Mouse (Mus musculus) large intestine, adult 2 months (tissue): ENCODE results near the gene Erf. TPM values are rescaled to one million over a fixed set of nuclear protein-coding genes. Genes with fewer than 3 reads are reported as not detected.

Experiments
- DNase-seq: peaks from one replicate; pipeline ENCODE4 v3.0.0-alpha.2; 2012; ENCODE audit warnings: low read depth, low spot score
- WGBS: fragments of 180-500 bp; shearing (Covaris S2); methylation state at CpG from one replicate; pipeline ENCODE4 v1.1.7; 2018; 5-methylcytosine and 5-hydroxymethylcytosine counted together
- polyA plus RNA-seq: library from polyadenylated mRNA; depleted of rRNA; stranded (reverse); fragments of >200 nt; gene quantifications from 2 replicates; pipeline ENCODE4 v1.2.3, GENCODE M21; 2012; rRNA removed

Erf gene
- polyA plus RNA-seq = 15.3 and 19.4 TPM in 2 replicates

DNA sequence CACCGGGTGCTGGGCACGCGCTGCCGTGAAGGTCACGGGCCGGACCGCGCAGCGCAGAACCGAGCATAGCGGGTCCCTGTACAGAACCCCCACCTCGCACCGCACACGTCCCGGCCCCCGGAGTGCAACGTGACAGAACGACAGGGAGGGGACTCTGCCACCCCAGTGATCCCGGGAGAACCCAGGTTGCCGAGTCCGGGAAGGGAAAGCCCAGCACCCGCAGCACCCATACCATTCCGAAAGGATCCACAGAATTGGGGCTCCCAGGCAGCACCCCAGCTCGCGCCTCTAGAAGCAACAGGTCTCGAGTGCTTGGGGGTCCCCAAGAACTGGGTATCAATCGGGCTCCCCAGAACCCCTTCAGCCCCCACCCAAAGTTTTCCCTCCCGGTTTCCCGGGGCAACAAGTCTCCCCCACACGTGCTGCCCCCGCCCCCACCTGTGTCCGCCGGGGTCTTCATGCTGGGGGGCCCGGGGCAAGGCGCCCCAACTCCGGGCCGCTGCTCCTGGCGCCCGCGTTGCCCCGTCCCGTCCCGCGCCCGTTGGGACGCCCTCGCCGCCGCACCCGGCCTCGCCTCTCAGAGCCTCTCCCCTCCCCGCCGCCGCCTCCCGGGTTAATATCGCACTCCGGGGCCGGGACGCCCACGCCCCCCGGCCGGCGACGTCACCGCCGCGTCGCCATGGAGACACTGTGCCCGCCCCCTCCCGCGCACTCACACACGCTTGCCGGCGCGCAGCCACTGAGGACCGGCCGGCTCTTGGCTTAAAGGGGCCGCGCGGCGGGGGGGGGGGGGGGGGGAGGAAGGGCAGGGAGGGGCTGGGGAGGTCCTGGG, at the start of gene Erf:
Gene Erf, minus strand, starts transcription at position 621 of the 832 bp plus-strand sequence.
- DNase-seq = no peak
- WGBS = under 1% methylated on average over 80 of the region's 81 CpGs

DNA sequence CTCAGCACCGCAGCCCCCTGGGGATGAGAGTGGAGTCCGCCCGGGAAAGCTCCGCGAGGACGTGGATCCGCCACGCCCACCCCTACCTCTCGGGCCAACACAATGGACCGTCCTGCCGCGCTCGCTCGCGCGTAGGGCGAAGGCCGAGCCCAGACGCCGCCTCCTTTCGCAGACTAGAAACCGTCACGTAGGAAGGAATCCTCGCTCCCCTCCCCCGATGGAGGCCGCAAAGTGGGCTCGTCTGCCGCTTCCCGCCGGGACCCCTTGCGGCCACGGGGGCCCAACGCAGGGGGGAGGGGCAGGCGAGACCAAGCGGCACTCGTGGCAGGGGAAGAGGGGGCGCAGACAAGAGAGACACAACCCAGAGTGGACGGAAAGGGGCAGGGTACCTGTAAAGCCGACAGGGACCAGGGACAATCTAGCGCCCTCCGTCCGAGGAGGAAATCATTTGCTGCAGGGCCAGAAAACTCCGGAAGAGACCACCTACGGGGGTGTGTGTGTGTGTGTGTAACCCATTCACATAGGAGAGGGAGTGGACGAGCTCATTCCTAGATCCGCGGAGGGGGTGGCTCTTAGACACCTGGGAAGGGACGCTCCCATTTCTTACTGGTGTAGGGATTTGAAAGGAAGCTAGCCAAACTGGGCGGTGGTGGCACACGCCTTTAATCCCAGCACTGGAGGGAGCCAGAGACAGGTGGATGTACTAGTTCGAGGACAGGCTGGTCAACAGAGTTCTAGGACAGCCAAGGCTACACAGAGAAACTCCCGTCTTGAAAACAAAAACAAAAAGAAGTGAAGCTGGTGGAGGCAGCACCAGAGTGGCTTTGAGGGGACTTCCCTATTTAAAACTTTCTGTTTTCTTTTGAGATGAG, 47.1 kb upstream of the Erf start, which contains the start of gene Pafah1b3:
Gene Pafah1b3, minus strand, starts transcription at position 533 of the 872 bp plus-strand sequence.
- under 1% methylated on average over 52 of the region's 52 CpGs for WGBS
- no peak for DNase-seq

DNA sequence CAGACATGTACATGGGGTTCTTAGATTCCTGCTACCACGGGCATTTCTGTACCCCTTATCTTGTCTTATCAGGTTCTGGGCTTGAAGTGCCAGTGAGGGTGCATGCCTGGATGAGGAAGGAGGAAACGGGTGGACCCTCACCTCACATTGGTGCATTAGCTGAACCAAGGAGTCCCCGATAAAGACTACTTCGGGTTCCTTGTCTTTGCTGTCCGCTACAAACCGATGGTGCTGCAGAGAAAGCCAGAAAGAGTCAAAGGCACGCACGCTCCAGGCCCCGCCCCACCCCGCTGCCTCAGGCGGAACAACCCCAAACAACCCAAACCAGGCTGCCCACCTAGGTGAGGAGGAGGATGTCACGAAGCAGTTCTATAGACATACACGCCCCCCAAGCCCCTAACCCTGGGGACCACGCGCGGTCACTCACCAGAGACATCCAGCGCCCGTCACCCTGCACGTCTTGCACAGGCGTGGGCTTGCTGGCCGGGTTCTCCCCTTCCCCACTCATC, 46.4 kb upstream of the Erf start:
- DNase-seq = no peak
- WGBS = 2% methylated on average over 21 of the region's 21 CpGs

DNA sequence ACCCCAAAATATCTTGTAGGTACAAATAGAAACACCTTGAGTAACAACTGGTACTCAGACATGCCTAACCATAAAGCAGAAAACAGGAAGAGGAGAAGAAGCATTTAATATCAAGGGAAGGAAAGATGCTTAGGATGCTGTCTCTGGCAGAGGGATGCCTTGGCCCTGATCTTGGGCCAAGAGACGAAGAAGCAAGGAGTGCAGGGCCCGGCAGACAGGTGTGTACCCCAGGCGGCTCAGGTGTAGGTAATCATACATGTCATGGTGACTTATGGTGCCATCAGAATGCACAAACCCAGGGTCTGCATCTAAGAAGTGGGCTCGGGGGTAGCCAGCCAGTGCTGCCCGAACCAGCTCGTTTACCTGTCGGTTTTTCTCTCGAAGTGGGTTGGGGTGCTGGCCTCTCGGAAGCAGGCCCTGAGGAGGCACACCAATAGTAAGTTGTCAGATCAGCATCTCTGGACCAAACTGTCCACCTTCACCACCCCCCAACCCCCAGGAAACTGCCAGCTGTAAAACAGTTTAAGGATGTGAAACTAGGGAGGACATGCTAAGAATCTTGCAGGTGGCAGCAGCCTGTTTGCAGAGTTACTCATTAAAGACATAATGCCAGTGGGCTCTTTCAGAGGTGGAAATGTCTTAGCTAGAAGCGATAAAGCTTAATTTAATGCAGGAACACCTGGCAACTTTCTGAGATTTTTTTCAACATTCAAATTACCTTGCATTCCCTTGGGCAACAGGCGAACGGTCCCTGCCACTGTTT, 44.6 kb upstream of the Erf start:
- no peak for DNase-seq
- WGBS = 81% methylated on average over 12 of the region's 12 CpGs

DNA sequence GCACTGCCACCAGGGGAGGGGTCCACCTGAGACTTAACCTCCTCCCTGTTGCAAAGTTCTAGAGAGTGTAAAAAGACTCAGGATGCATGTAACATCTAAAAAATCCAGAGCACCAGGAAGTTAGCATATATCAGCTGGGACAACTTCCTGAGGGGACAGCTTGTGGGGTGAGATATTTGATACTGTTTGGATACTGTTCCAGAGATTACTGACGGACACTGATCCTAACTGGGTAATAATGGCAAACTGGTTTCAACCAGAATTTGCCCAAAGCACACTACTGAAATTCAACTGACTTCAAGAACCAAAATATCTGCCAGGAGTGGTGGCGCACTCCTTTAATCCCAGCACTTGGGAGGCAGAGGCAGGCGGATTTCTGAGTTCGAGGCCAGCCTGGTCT, 43.9 kb upstream of the Erf start:
- DNase-seq = no peak
- 85% methylated on average over 4 of the region's 4 CpGs for WGBS

DNA sequence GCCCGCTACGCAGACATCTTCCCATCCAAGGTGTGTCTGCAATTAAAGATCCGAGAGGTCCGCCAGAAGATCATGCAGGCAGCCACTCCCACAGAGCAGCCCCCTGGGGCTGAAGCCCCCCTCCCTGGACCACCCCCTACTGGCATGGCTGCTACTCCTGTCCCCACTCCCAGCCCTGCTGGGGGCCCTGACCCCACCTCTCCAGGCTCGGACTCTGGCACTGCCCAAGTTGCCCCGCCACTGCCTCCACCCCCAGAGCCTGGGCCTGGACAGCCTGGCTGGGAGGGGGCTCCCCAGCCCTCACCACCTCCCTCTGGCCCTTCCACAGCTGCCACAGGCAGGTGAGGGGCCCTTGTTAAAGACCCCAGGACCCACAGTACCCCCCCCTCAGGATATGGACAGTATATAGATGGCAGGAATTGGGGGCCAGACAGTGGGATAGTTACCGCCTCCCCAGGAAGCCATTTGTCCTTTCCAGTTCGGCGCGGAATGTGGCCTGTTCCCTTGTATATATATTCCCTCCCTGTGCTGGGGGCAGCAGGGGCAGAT, 42.7 kb upstream of the Erf start:
- 81% methylated on average over 10 of the region's 10 CpGs for WGBS
- no peak for DNase-seq

DNA sequence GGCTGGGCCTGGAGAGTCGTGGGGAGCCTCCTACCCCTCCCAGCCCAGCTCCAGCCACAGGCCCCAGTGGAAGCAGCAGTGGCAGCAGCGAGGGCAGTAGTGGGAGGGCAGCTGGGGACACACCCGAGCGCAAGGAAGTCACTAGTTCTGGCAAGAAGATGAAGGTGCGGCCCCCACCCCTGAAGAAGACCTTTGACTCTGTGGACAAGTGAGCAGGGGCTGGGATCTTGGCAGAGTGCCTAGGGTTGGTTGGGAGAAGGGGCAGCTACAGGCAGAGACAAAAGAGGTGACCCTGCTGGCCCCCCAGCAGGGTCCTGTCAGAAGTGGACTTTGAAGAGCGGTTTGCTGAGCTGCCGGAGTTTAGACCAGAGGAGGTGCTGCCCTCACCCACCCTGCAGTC, 41.5 kb upstream of the Erf start:
- DNase-seq = no peak
- 46% methylated on average over 7 of the region's 7 CpGs for WGBS

DNA sequence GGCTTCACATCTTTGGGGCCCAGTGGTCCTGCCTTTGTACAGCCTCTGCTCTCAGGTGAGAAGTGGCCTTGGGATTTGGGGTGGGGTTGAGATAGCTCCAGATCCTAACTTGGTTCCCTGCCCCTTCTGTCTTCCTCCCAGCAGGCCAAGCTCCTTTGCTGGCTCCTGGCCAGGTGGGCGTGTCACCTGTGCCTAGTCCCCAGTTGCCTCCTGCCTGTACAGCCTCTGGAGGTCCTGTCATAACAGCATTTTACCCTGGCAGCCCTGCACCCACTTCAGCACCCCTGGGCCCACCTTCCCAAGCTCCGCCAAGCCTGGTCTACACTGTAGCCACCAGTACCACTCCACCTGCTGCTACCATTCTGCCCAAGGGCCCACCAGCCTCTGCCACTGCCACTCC, 40.4 kb upstream of the Erf start:
- 56% methylated on average over 2 of the region's 2 CpGs for WGBS
- no peak for DNase-seq

DNA sequence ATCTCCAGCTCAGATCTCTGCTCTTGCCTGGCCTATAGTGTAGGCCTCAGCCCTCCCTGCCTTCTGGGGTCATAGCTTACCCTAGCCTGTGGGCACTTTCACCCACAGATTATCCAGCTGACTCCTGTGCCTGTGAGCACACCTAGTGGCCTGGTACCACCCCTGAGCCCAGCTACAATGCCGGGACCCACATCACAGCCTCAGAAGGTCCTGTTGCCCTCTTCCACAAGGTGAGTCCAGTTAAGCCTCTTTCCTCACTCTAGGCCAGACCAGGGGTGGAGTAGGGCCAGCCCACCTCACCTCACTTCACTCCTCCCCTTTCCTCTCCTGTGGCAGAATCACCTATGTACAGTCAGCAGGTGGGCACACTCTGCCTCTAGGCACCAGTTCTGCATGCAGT, 39.9 kb upstream of the Erf start:
- 91% methylated on average over 1 of the region's 1 CpGs for WGBS
- no peak for DNase-seq

DNA sequence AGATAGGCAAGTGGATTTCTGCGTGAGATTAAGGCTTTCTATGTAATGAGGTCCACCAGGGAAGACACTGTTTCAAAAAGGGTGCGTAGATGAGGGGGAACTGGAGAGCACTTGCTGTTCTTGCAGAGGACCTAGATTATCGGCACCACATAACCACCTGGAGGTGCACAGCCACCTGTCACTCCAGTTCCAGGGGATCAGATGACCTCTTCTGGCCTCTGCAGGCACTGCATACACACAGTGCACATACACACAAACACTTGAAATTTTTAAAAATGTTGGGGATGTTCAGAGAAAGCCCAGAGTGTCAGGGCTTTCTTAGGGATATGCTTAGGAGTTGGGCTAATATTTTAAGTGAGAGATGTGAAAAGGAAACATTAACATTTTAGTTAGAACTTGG, 39.4 kb upstream of the Erf start:
- over 99% methylated on average over 3 of the region's 3 CpGs for WGBS

DNA sequence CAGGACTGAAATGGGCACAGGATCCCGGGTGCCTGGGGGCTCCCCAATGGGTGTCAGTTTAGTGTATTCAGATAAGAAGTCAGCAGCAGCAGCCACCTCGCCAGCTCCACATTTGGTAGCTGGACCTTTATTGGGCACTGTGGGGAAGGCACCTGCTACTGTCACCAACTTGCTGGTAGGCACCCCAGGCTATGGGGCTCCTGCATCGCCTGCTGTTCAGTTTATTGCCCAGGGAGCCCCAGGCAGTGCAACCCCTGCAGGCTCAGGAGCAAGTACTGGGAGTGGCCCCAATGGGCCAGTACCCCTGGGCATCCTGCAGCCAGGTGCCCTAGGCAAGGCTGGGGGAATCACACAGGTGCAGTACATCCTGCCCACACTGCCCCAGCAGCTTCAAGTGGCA, 38.2 kb upstream of the Erf start:
- 91% methylated on average over 3 of the region's 3 CpGs for WGBS
- DNase-seq = no peak

More for the DNA sequence above, 39.4 kb upstream of the Erf start:
- DNase-seq = no peak

DNA sequence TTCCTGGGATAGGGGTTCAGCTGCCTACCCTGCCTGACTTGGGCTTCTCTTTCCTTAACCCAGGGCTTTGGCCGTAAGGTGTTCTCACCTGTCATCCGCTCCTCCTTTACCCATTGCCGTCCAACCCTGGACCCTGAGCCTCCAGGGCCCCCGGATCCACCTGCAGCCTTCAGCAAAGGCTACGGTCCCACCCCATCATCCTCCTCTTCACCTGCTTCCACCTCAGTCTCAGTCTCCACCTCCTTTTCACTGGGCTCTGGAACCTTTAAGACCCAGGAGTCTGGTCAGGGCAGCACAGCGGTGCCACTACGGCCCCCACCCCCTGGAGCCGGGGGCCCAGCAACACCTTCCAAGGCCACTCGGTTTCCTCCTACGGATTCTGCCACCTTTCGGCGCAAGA, 37.5 kb upstream of the Erf start:
- DNase-seq = no peak
- WGBS = 91% methylated on average over 12 of the region's 12 CpGs

DNA sequence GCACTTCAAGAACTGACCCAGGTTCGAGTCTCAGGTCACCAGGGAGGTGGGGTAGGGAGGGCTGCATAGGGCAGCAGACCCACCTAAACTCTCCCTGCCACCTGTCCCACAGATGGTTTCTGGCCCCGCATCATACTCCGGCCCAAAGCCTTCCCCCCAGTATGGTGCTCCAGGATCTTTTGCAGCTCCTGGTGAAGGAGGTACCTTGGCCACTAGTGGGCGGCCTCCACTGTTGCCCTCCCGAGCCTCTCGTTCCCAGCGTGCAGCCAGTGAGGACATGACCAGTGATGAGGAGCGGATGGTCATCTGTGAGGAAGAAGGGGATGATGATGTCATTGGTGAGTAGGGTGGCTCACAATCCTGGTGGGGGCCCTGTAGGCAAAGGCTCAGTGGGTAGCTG, 36.4 kb upstream of the Erf start:
- no peak for DNase-seq
- 81% methylated on average over 8 of the region's 8 CpGs for WGBS

DNA sequence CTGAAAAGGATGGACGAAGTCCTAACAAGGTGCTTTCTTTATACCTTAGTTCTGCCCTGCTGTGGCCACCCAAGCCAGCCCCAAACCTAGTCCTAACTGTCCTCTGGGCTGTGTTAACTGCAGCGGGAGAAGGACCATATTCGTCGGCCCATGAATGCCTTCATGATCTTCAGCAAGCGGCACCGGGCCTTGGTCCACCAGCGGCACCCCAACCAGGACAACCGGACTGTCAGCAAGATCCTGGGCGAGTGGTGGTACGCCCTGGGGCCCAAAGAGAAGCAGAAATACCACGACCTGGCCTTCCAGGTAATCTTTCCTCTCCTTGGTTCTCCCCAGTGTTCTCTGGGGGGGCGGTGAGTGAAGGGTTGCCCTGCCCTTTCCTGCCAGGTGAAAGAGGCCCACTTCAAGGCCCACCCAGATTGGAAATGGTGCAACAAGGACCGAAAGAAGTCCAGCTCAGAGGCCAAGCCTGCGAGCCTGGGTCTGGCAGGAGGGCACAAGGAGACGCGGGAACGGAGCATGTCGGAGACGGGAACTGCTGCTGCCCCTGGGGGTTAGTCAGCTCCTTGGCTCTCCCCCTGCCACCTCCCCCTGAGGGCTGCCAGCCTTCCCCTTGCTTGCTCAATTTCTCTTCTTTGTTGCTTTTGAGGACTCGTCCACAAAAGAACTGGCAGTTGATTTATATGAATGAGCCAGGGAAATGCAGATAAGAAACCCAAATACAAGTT, 35.1 kb upstream of the Erf start:
- no peak for DNase-seq
- 94% methylated on average over 20 of the region's 20 CpGs for WGBS

DNA sequence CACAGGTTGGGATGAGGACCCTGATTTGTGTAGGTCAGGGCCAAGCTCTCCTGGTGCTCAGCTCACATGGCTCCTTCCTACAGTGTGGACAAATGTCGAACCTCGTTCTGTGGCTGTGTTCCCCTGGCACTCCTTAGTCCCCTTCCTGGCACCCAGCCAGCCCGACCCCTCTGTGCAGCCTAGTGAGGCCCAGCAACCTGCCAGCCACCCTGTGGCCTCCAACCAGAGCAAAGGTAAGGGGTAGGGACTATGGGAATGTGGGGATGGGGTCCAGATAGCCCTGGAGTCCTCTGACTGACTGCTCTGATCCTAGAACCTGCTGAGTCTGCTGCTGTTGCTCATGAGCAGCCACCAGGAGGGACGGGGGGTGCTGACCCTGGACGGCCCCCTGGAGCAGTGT, 34.2 kb upstream of the Erf start:
- WGBS = 64% methylated on average over 5 of the region's 5 CpGs
- DNase-seq = no peak

DNA sequence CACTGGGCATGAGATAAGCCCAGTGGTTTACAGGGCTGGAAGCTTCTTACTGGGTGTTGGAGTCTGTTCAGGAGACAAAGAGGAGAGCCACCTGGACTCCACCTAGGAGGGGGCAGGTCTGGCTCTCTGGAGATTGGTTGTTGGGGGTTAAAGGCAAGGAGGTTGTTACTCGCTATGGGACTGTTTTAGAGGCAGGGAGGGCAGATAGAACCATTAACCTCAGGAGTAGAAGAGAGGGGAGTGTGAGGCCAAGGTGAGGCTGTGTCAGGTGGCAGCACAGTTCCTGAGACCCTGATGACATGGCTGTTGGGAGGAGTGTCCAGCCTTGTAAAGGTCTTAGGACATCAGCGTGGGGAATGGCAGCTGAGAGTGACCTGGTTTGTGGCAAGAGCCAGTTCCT, 33.6 kb upstream of the Erf start:
- WGBS = 52% methylated on average over 2 of the region's 2 CpGs
- no peak for DNase-seq

DNA sequence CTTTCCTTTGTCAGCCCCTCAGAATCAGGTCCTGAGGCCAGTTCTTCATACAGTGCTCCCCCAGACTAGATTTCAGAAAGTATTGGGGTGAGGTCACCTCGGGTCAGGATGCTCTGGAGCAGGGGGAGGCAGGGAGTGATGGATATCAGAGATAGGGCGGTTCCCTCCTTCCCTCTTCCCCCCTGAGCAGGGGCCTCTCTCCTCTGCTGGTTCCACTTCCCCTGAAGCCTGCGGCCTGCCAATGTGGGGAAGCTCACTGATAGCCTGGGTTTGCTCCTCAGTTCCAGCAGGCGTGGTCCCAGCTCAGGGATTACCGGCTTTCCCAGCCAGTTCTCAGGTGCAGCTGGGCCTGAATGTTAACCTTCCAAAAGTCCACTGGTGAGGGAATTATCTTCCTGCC, 33.1 kb upstream of the Erf start:
- 27% methylated on average over 5 of the region's 5 CpGs for whole genome bisulfite sequencing
- DNase-seq = no peak

DNA sequence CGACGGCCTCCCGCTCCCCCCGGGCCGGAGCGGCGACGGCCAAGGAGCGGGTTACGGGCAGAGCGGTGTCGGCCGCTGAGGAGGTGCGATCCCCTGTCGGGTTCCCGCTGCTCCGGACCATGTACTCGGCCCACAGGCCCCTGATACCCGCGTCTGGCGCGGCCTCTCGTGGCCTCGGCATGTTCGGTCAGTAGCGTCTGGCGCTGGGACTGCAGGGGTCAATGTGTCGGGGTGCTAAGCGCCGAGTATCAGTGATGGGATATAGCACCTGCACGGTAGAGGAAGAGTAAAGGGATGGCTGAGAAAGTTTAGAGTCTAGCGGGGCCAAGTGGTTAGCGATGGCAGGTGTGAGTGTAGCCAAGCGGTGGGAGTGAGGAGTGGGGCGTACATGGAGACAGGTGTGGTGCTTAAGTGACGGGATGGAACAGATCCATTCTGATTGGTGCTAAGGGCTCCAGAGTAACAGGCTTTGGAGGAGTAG, 32.2 kb upstream of the Erf start:
- under 1% methylated on average over 35 of the region's 36 CpGs for WGBS
- no peak for DNase-seq
